Mouse (Mus musculus) heart, adult 2 months (tissue): ENCODE measurements around the gene Plcl1. TPM values are rescaled to one million over a fixed set of nuclear protein-coding genes. Genes with fewer than 3 reads are reported as not detected.

Source experiments
- DNase-seq, 2 experiments: peaks; one replicate each; pipeline ENCODE4 v3.0.0; 2021
- H3K27ac ChIP-seq: fragments of 200-600 bp; 2 replicates; pipeline ENCODE4 v1.8.1; 2022
- H3K27me3 ChIP-seq: fragments of 200-500 bp; 2 replicates; pipeline ENCODE4 v1.6.1; 2012; ENCODE audit warnings: mild to moderate bottlenecking, low read length, inconsistent platforms, mixed read lengths; ENCODE audit not compliant: control insufficient read depth, insufficient read depth
- H3K36me3 ChIP-seq: fragments of 200-500 bp; 2 replicates; pipeline ENCODE4 v1.6.1; 2012; ENCODE audit warnings: low read length, inconsistent platforms; ENCODE audit not compliant: control insufficient read depth, insufficient read depth
- H3K4me1 ChIP-seq: fragments of 200-500 bp; 2 replicates; pipeline ENCODE4 v1.6.1; 2011; ENCODE audit warnings: low read length; ENCODE audit not compliant: control insufficient read depth, insufficient read depth
- H3K4me3 ChIP-seq: fragments of 200-600 bp; 2 replicates; pipeline ENCODE4 v1.8.1; 2022
- H3K79me2 ChIP-seq: fragments of 200-500 bp; replicated peaks from 2 replicates; pipeline ENCODE4 v1.6.1; 2012; ENCODE audit warnings: mild to moderate bottlenecking, inconsistent platforms, low read length, moderate library complexity, mixed read lengths; ENCODE audit not compliant: control insufficient read depth, insufficient read depth
- H3K9ac ChIP-seq: fragments of 200-500 bp; 2 replicates; pipeline ENCODE4 v1.6.1; 2012; ENCODE audit warnings: low read depth, mild to moderate bottlenecking, control low read depth, inconsistent platforms, low read length, mixed read lengths
- CTCF ChIP-seq: fragments of 200-600 bp; IDR thresholded peaks from 2 replicates; pipeline ENCODE4 v1.8.1; 2022; ENCODE audit warnings: antibody characterized with exemption, mild to moderate bottlenecking, moderate library complexity
- EP300 ChIP-seq: fragments of 200-500 bp; IDR thresholded peaks from 2 replicates; pipeline ENCODE4 v1.6.1; 2011; ENCODE audit warnings: low read depth, low read length, control low read depth; ENCODE audit not compliant: insufficient read depth
- POLR2A ChIP-seq: fragments of 200-500 bp; IDR thresholded peaks from 2 replicates; pipeline ENCODE4 v1.6.1; 2011; ENCODE audit warnings: mild to moderate bottlenecking, low read depth, low read length, control low read depth; ENCODE audit not compliant: insufficient read depth
- WGBS: fragments of 180-500 bp; shearing (Covaris S2); methylation state at CpG from one replicate; pipeline ENCODE4 v1.1.7; 2018; 5-methylcytosine and 5-hydroxymethylcytosine counted together
- intact Hi-C: fragments of 180-260 bp; cut with DNase I; formaldehyde crosslinking; loops from one replicate; pipeline ENCODE4 v1.15.1; 2025
- polyA plus RNA-seq: library from polyadenylated mRNA; depleted of rRNA; stranded (reverse); fragments of >200 nt; gene quantifications from 2 replicates; pipeline ENCODE4 v1.2.3, GENCODE M21; 2012
- total RNA-seq, 2 experiments: library from RNA; stranded (reverse); gene quantifications; 2 replicates each; pipeline ENCODE4 v1.2.3; 2021

Plcl1 gene
- total and polyA plus RNA-seq, 3 experiments, result 0.86 to 3.1 (median 3.0) TPM

- H3K9ac ChIP-seq, result no peak overlapping the region
- H3K4me1 ChIP-seq, result no peaks in the 10 kb centered on the region; the same call in 1 of the 2 replicates
- no peak overlapping the region for H3K4me3 ChIP-seq
- WGBS, result 84% methylated on average over 6 of the region's 6 CpGs
- H3K27ac ChIP-seq, result no peak overlapping the region
- H3K36me3 ChIP-seq, result no peaks in the 10 kb centered on the region
- intact Hi-C loops, result no loop called here
- no peaks in the 10 kb centered on the region for H3K79me2 ChIP-seq
- no peaks in the 10 kb centered on the region for H3K27me3 ChIP-seq
- TF ChIP-seq CTCF (no peak), EP300 (no peak), POLR2A (no peak)
- DNase-seq, result no peak
These were observed 39.4 kb downstream of the Plcl1 start for GRCm38 (mm10) chr1:55445043-55445688.

GRCm38 (mm10) chr1:55445689-55446044, 39.9 kb downstream of the Plcl1 start:
- 20% methylated on average over 3 of the region's 3 CpGs for WGBS
- H3K27ac ChIP-seq, result no peak overlapping the region
- H3K27me3 ChIP-seq, result no peaks in the 10 kb centered on the region
- no peaks in the 10 kb centered on the region; the same call in 1 of the 2 replicates for H3K4me1 ChIP-seq
- H3K36me3 ChIP-seq, result no peaks in the 10 kb centered on the region
- H3K9ac ChIP-seq, result no peak overlapping the region
- DNase-seq, result no peak
- intact Hi-C loops, result no loop called here
- TF ChIP-seq EP300 (no peak), POLR2A (no peak), CTCF (no peak)
- no peaks in the 10 kb centered on the region for H3K79me2 ChIP-seq
- no peak overlapping the region for H3K4me3 ChIP-seq

GRCm38 (mm10) chr1:55446273-55446672, 40.6 kb downstream of the Plcl1 start:
- WGBS, result 73% methylated on average over 5 of the region's 5 CpGs
- no peaks in the 10 kb centered on the region for H3K36me3 ChIP-seq
- intact Hi-C loops, result no loop called here
- no peak overlapping the region for H3K4me3 ChIP-seq
- H3K9ac ChIP-seq, result no peak overlapping the region
- H3K27ac ChIP-seq, result no peak overlapping the region
- no peak for DNase-seq
- H3K79me2 ChIP-seq, result no peaks in the 10 kb centered on the region
- H3K4me1 ChIP-seq, result no peaks in the 10 kb centered on the region; the same call in 1 of the 2 replicates
- no peaks in the 10 kb centered on the region for H3K27me3 ChIP-seq
- TF ChIP-seq CTCF (no peak), EP300 (no peak), POLR2A (no peak)

- no peaks in the 10 kb centered on the region for H3K79me2 ChIP-seq
- no peak overlapping the region for H3K4me3 ChIP-seq
- no peaks in the 10 kb centered on the region; the same call in 1 of the 2 replicates for H3K4me1 ChIP-seq
- no peak for DNase-seq
- 89% methylated on average over 2 of the region's 2 CpGs for WGBS
- no peak for TF ChIP-seq CTCF
- no peak for TF ChIP-seq EP300
- TF ChIP-seq POLR2A, result no peak
- H3K27ac ChIP-seq, result no peak overlapping the region
- H3K27me3 ChIP-seq, result no peaks in the 10 kb centered on the region
- H3K9ac ChIP-seq, result no peak overlapping the region
- intact Hi-C loops, result no loop called here
- H3K36me3 ChIP-seq, result no peaks in the 10 kb centered on the region
These were observed 41.2 kb downstream of the Plcl1 start for GRCm38 (mm10) chr1:55446876-55447275.

- Histone ChIP-seq H3K4me1 (no peaks in the 10 kb centered on the region; the same call in 1 of the 2 replicates), H3K79me2 (no peaks in the 10 kb centered on the region), H3K27ac (no peak overlapping the region), H3K27me3 (no peaks in the 10 kb centered on the region), H3K36me3 (no peaks in the 10 kb centered on the region), H3K9ac (no peak overlapping the region), H3K4me3 (no peak overlapping the region)
- intact Hi-C loops, result no loop called here
- TF ChIP-seq EP300, result no peak
- TF ChIP-seq CTCF, result peak; percentile 48
- no peak for TF ChIP-seq POLR2A
- WGBS, result 90% methylated on average over 2 of the region's 2 CpGs
- DNase-seq, result no peak
These were observed 41.9 kb downstream of the Plcl1 start for GRCm38 (mm10) chr1:55447661-55448060.

- Histone ChIP-seq H3K4me3 (no peak overlapping the region), H3K4me1 (no peaks in the 10 kb centered on the region; the same call in 1 of the 2 replicates), H3K36me3 (no peaks in the 10 kb centered on the region), H3K27ac (no peak overlapping the region), H3K9ac (no peak overlapping the region), H3K79me2 (no peaks in the 10 kb centered on the region), H3K27me3 (no peaks in the 10 kb centered on the region)
- no peak for DNase-seq
- no peak for TF ChIP-seq CTCF
- no peak for TF ChIP-seq EP300
- TF ChIP-seq POLR2A, result no peak
- intact Hi-C loops, result no loop called here
- 94% methylated on average over 1 of the region's 1 CpGs for WGBS
These were observed 42.4 kb downstream of the Plcl1 start for GRCm38 (mm10) chr1:55448104-55448503.
